Mouse (Mus musculus) heart, embryonic 10.5 days (tissue): Measurements from ENCODE around the gene Gm20532. TPM values are rescaled to one million over a fixed set of nuclear protein-coding genes. Genes with fewer than 3 reads are reported as not detected.

Experiments
- DNase-seq: peaks from one replicate; pipeline ENCODE4 v3.0.0-alpha.2; 2017; ENCODE audit warnings: low spot score
- H3K27ac ChIP-seq: fragments of 300-500 bp; sonication (generic); 2 replicates; pipeline ENCODE4 v1.5.1; 2016; ENCODE audit warnings: mild to moderate bottlenecking
- H3K27me3 ChIP-seq: fragments of 300-500 bp; sonication (generic); 2 replicates; pipeline ENCODE4 v1.6.1; 2016; ENCODE audit warnings: mild to moderate bottlenecking; ENCODE audit not compliant: poor library complexity, insufficient read depth, severe bottlenecking
- H3K36me3 ChIP-seq: fragments of 300-500 bp; sonication (generic); 2 replicates; pipeline ENCODE4 v1.6.1; 2016; ENCODE audit warnings: mild to moderate bottlenecking, moderate library complexity
- H3K4me1 ChIP-seq: fragments of 300-500 bp; sonication (generic); 2 replicates; pipeline ENCODE4 v1.6.1; 2016; ENCODE audit warnings: mild to moderate bottlenecking
- H3K4me3 ChIP-seq: fragments of 300-500 bp; sonication (generic); 2 replicates; pipeline ENCODE4 v1.5.1; 2016; ENCODE audit warnings: mild to moderate bottlenecking, moderate library complexity
- H3K9me3 ChIP-seq: fragments of 300-500 bp; sonication (generic); 2 replicates; pipeline ENCODE4 v1.6.1; 2016; ENCODE audit warnings: mild to moderate bottlenecking, moderate library complexity
- WGBS: fragments of 180-500 bp; shearing (Covaris S2); methylation state at CpG from one replicate; pipeline ENCODE4 v1.1.7; 2016; 5-methylcytosine and 5-hydroxymethylcytosine counted together
- polyA plus RNA-seq: library from polyadenylated mRNA; unstranded; fragments of >200 nt; fragmentation: Nextera tagmentation; extraction: Ambion mirVana; gene quantifications from 2 replicates; pipeline ENCODE4 v1.2.1, GENCODE M21; 2016

The Gm20532 gene
- polyA plus RNA-seq, 1 experiment from 2014 or later, result not detected

DNA sequence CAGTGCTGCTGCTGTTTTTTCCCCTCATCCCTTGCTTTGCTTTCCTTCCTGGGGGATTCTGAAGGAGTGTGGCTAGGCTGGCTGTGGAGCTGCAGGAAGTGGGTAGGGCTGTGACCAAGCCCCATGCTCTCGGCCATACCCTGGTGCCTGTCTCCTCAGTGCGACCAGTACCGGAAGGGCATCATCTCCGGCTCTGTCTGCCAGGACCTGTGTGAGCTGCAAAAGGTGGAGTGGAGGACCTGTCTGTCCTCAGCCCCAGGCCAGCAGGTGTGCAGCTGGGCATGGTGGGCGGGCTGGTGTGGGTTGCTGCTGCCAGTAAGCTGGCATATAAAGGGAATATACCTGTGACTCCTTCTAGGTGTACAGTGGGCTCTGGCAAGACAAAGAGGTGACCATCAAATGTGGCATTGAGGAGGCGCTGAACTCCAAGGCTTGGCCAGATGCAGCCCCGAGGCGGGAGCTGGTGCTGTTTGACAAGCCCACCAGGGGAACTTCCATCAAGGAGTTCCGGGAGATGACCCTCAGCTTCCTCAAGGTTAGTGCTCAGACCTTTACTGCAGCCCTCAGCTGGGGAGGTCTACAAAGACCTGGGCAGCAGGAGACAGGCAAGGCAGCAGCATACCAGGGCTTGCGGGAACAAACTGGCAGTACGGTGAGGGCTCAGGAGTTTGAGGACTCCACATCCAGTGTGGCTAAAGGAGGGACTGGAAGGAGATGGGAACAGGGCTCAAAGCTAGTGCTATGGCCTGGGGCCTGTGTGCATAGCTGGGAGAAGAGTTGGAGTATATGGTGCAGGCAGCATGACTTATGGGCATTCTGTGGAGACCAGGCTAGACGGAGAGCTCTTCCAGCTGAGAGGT is 48.4 kb downstream of the Gm20532 start:
- peaks cover 54% of the 10 kb centered on the region for H3K36me3 ChIP-seq
- peaks cover 45% of the 10 kb centered on the region for H3K4me1 ChIP-seq
- peak overlapping the region; percentile 3; the same call in 1 of the 2 replicates for H3K27ac ChIP-seq
- DNase-seq, result no peak
- no peaks in the 10 kb centered on the region for H3K9me3 ChIP-seq
- H3K27me3 ChIP-seq, result peaks cover 4% of the 10 kb centered on the region; the same call in 1 of the 2 replicates
- WGBS, result 67% methylated on average over 12 of the region's 12 CpGs
- no peak overlapping the region; the same call in 1 of the 2 replicates for H3K4me3 ChIP-seq

DNA sequence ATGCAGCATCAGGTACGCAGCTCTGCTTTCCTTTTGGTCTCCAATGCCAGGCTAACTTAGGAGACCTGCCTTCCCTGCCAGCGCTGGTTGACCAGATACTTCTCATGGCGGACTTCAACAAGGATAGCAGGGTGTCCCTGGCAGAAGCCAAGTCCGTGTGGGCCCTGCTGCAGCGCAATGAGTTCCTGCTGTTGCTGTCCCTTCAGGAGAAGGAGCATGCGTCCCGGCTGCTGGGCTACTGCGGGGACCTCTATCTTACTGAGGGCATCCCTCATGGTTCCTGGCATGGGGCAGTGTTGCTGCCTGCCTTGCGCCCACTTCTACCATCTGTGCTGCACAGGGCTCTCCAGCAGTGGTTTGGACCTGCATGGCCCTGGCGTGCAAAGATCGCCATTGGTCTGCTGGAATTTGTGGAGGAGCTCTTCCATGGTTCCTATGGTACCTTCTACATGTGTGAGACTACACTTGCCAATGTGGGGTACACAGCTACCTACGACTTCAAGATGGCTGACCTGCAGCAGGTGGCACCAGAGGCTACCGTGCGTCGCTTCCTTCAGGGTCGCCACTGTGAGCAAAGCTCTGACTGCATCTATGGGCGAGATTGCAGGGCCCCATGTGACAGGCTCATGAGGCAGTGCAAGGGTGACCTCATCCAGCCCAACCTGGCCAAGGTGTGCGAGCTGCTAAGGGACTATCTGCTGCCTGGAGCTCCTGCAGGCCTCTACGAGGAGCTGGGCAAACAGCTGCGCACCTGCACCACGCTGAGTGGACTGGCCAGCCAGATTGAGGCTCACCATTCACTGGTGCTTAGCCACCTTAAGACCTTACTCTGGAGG is 49.3 kb downstream of the Gm20532 start:
- Histone ChIP-seq H3K4me1 (peaks cover 46% of the 10 kb centered on the region), H3K9me3 (no peaks in the 10 kb centered on the region), H3K36me3 (peaks cover 54% of the 10 kb centered on the region), H3K27me3 (peaks cover 4% of the 10 kb centered on the region; the same call in 1 of the 2 replicates), H3K4me3 (no peak overlapping the region), H3K27ac (0 out of 2 replicates have a peak overlapping the region, but pooled peaks have one; percentile 3)
- DNase-seq, result no peak
- WGBS, result 65% methylated on average over 21 of the region's 21 CpGs

DNA sequence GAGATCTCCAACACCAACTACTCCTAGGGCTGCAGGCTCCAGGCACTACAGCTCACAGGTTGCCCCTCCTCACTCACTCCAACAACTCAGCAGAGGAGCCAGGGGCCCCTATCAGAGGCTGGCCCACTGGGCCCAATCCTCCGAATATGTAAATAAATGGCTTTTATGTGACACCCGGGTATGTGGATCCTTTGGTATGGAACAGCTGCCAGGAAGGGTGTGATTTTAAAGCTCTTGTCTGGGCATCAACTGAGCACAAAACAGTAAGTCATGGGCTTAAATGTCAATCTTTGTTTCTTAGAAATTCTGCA is 49.8 kb downstream of the Gm20532 start:
- Histone ChIP-seq H3K4me3 (no peak overlapping the region), H3K27me3 (no peaks in the 10 kb centered on the region), H3K9me3 (no peaks in the 10 kb centered on the region), H3K27ac (no peak overlapping the region), H3K4me1 (peaks cover 46% of the 10 kb centered on the region), H3K36me3 (peaks cover 54% of the 10 kb centered on the region)
- DNase-seq, result no peak
- WGBS, result 64% methylated on average over 2 of the region's 2 CpGs

DNA sequence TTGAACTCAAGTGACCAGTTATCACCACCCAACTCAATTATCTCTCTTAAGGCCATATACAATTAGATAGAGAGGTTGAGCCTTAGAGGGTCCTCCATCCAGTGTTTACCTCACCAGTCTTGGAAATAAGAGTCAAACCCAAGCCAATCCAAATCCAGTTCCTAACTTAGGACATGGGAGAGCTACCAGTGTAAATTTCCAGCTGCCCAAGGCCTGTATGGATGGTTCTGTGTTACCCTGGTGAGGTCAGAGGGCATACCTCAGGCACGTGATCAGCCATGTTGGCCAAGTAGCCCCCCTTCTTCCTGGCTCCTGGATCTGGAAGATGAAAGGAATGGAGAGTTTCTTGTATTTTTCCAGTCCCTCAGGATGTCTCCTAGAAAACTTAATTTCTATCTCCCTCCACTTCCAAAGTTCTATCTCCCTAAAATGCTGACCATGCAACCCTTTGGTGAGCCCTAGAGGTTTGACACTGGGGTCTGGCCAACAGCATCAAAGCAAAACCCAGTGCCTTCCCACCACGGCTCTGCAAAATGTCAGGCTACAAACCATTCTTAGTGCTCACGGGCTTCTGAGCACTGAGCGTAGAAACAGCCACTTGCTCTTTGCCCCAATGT is 51.0 kb downstream of the Gm20532 start:
- DNase-seq, result no peak
- 79% methylated on average over 4 of the region's 4 CpGs for WGBS
- Histone ChIP-seq H3K9me3 (no peaks in the 10 kb centered on the region), H3K36me3 (peaks cover 54% of the 10 kb centered on the region), H3K4me3 (0 out of 2 replicates have a peak overlapping the region, but pooled peaks have one; percentile 16), H3K27ac (no peak overlapping the region), H3K4me1 (peaks cover 46% of the 10 kb centered on the region), H3K27me3 (no peaks in the 10 kb centered on the region)

DNA sequence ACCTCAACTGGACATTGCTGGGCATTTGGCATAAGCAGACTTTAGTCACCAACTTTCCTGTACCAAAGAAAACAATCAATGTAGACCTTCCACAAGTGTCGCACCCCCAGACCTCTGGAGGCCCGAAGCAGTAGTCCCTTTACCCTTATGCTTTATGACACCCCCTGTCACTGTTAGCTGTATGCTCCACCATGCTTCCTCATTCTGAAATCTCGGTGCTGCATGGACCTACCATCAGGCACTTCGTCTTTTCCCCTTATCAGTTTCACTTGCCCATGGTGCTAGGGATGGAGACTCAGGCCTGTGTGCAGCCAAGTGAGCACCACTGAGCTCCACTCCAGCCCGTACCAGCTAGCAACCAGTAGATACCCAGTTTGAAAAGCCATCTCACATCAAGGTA is 51.6 kb downstream of the Gm20532 start:
- Histone ChIP-seq H3K4me1 (peaks cover 41% of the 10 kb centered on the region), H3K27ac (no peak overlapping the region), H3K9me3 (no peaks in the 10 kb centered on the region), H3K27me3 (no peaks in the 10 kb centered on the region), H3K36me3 (peaks cover 54% of the 10 kb centered on the region), H3K4me3 (peak overlapping the region; percentile 86)
- DNase-seq, result no peak
- WGBS, result 70% methylated on average over 5 of the region's 5 CpGs

DNA sequence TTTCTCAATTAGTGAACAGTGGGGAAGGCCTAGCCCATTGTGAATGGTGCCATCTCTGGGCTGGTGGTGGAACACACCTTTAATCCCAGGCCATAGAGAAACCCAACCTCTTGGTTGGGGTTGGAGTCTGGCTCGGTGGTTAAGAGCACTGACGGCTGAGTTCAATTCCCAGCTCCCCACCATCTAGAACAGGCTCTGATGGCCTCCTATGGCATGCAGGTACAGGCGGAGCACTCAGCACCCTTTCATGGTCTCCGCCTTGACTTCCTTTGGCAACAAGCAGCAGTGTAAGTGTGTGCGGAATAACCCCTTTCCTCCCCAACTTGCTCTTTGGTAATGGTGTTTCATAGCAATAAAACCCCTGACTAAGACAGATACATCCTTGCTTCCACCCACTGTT is 52.1 kb downstream of the Gm20532 start:
- no peak for DNase-seq
- Histone ChIP-seq H3K27ac (0 out of 2 replicates have a peak overlapping the region, but pooled peaks have one; percentile 69), H3K9me3 (no peaks in the 10 kb centered on the region), H3K27me3 (no peaks in the 10 kb centered on the region), H3K4me1 (peaks cover 41% of the 10 kb centered on the region), H3K4me3 (peak overlapping the region; percentile 86), H3K36me3 (peaks cover 54% of the 10 kb centered on the region)
- 75% methylated on average over 5 of the region's 5 CpGs for WGBS

DNA sequence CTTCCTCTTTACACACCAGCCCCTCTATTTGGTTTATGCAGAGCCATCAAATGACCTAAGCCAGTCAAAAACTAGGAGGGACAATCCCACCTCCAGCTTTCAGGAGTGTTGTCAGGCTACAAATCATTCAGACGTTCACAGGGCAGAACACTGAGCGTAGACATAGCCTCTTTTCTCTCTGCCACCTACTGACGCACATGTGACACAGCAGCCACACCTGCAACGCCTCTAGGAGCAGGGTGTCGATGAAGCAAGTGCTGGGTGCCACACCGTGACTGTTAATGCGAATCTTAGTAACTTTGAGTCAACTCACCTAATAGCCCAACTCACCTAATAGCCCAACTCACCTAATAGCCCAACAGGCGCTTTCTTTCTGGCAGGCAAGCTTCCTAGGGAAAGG is 52.6 kb downstream of the Gm20532 start:
- Histone ChIP-seq H3K4me1 (peaks cover 45% of the 10 kb centered on the region), H3K4me3 (peak overlapping the region; percentile 86), H3K36me3 (peaks cover 50% of the 10 kb centered on the region), H3K9me3 (no peaks in the 10 kb centered on the region), H3K27me3 (no peaks in the 10 kb centered on the region), H3K27ac (peak overlapping the region; percentile 69)
- DNase-seq, result no peak
- WGBS, result 15% methylated on average over 8 of the region's 8 CpGs

DNA sequence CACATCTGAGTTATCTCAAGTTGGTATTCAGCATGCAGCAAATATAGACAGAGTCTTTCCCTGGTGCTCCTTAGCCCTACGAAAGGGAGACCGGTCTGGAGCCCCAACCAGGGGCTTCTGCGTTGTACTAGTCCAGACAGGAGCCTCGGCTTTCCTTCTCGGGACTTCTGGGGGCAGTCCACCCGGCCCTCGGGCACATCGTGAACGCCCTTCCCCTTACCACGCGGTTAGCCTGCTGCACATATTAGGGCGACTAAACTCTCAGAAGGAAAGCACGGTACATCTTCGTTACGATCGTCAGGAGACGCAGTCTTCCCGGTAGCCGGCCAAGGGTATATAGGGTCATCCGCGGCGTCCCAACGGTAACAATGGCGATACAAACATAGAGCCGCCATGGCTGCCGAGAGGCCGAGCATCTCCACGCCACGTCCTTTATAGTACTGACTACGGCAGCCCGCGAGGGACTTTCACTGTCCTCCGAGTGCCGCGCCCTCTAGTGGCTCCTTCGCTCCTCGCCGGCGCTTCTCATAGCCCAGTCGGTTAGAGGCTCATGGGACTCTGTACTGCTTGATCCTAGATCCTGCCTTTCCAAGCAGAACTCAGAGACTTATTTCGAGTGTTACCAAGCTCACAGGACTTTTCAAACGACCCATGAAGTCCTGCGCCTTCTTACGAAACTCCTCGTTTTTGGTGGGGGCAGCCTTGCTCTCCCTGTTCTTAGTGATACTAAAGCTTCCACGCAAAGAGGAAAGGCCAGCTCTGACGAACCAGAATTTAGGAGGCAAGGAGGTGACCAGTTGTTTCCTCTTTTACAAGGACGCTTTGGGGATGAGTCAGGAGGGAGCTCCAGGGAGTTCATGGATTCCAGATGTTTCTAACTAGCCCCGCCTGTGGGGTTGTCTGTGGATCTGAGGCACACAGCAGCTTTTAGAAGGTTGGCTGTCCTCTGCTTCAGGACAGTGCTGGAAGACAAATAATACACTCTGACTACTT is 53.7 kb downstream of the Gm20532 start:
- H3K4me1 ChIP-seq, result peaks cover 41% of the 10 kb centered on the region
- peak overlapping the region; percentile 94 for H3K27ac ChIP-seq
- peak; percentile 96 for DNase-seq
- peak overlapping the region; percentile 86 for H3K4me3 ChIP-seq
- peaks cover 41% of the 10 kb centered on the region for H3K36me3 ChIP-seq
- H3K9me3 ChIP-seq, result no peaks in the 10 kb centered on the region
- no peaks in the 10 kb centered on the region for H3K27me3 ChIP-seq
- WGBS, result 4% methylated on average over 49 of the region's 49 CpGs

DNA sequence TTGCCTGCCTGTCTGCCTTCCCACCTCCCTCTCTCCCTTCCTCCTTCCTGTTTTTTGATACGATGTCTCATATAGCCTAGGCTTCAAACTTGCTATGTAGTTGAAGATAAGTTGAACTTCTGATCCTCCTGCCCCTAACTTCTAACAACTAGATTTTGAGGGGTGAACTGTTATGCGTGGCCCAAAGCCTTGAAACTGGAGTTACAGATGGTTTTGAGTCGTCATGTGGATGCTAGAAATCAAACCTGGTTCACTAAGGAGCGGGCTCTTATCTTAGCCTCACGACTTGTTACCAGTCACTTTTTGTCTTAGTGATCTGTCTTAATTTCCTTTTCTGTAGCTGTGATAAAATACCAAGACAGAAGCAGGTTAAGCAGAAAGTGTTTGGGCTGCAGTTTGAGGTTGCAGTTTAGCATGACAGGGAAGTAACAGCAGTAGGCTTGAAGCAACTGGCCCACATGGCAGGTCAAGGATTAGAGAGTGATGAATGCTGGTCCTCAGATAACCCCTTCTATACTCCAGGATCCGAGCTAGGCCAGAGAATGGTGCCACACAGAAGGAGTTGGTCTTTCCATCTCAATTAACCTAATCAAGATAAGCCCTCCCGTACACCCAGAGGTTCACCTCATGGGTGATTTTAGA is 54.7 kb downstream of the Gm20532 start:
- no peak for DNase-seq
- 67% methylated on average over 7 of the region's 7 CpGs for WGBS
- no peaks in the 10 kb centered on the region for H3K9me3 ChIP-seq
- H3K27ac ChIP-seq, result no peak overlapping the region
- H3K27me3 ChIP-seq, result no peaks in the 10 kb centered on the region
- peaks cover 35% of the 10 kb centered on the region for H3K4me1 ChIP-seq
- H3K36me3 ChIP-seq, result peaks cover 31% of the 10 kb centered on the region
- no peak overlapping the region for H3K4me3 ChIP-seq

DNA sequence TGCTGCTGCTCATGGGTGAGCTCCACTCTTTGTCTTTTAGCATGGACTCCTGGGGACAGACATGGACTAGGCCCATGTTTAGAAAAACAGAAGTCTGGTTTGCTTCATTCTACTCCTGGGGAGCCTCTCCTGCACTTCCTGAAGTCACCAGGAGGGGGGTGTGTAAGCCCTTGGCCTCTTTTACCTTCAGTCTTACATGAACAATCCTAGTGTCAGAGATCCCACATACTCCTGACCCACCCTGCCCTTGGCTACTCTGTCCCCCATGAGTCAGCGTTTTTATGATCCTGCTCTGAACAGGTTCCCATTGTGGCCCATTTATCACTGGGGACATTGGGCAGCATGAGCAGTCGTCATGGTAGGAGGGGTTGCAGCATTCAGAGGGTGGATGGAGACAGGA is 57.5 kb downstream of the Gm20532 start:
- peaks cover 15% of the 10 kb centered on the region for H3K4me1 ChIP-seq
- no peak overlapping the region for H3K4me3 ChIP-seq
- no peak for DNase-seq
- no peaks in the 10 kb centered on the region for H3K9me3 ChIP-seq
- H3K27ac ChIP-seq, result no peak overlapping the region
- H3K36me3 ChIP-seq, result peaks cover 3% of the 10 kb centered on the region
- 60% methylated on average over 2 of the region's 2 CpGs for WGBS
- peaks cover 6% of the 10 kb centered on the region; the same call in 1 of the 2 replicates for H3K27me3 ChIP-seq

DNA sequence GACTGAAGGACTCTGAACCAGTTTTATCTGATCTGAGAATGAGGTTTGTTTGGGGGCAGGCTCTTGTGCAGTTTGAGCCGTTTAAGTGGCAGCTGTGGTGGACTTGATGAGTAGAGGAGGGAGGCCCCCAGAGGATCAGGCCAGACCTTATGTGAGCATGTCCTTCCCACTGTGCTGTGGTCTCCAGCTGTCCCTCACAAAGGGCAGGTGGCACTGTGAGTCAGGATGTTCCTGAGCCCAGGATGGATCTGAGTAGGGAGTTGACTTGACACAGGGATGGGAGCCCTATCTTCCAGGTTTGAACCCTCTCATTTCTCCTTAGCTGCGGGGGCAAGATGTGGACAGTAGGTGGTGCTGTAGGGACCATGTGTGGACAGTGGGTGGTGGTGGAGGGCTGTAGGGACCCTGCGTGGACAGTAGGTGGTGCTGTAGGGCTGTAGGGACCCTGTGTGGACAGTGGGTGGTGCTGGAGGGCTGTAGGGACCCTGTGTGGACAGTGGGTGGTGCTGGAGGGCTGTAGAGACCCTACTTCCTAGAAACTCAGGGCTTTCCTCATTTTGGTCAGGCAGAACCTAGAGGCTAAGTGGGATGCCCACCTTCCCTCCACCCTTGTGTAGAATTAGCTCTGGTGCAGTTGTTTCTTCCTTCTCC is 60.3 kb downstream of the Gm20532 start:
- 27% methylated on average over 3 of the region's 3 CpGs for WGBS
- Histone ChIP-seq H3K27me3 (peaks cover 6% of the 10 kb centered on the region; the same call in 1 of the 2 replicates), H3K36me3 (no peaks in the 10 kb centered on the region), H3K27ac (no peak overlapping the region), H3K4me3 (peak overlapping the region; percentile 15; the same call in 1 of the 2 replicates), H3K4me1 (peaks cover 7% of the 10 kb centered on the region; the same call in 1 of the 2 replicates), H3K9me3 (no peaks in the 10 kb centered on the region)
- peak; percentile 94 for DNase-seq
